Mouse (Mus musculus): ENCODE data around the gene Bcam. TPM values are rescaled to one million over a fixed set of nuclear protein-coding genes. Genes with fewer than 3 reads are reported as not detected.

Bcam gene
- total RNA-seq, 2 experiments from 2014 or later = 18.6 to 19.1 TPM

DNA sequence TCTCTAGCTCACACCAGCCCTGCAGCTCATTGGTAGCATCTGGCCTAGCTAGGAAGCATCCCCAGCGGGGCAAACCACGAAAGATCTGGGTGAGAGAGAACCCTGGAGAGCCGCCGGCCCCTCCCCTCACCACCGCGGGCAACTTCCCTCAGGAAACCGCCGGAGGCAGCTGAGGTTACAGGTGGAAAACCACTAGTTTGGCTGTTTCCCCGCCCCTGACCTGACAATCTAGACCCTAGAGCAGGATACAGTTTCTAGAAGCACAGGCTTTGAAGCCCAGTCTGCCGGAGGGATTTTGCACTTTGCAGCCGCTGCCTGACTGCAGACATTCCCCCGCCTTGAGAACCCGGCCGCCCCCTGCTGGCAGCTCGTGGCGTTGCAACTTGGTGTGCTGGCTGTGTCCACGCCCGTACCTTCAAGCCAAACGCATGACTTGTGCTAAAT is 19.1 kb upstream of the Bcam start:
- DNase-seq (ENCODE audit: low spot score in 2 of 2) = peak; percentile 90 to 96

GRCm38 (mm10) chr7:19785874-19786458 is 15.2 kb upstream of the Bcam start:
- no peak for DNase-seq (ENCODE audit: low spot score in 2 of 2)

GRCm38 (mm10) chr7:19784764-19785535 is 14.1 kb upstream of the Bcam start:
- no peak for DNase-seq (ENCODE audit: low spot score in 2 of 2)

DNA sequence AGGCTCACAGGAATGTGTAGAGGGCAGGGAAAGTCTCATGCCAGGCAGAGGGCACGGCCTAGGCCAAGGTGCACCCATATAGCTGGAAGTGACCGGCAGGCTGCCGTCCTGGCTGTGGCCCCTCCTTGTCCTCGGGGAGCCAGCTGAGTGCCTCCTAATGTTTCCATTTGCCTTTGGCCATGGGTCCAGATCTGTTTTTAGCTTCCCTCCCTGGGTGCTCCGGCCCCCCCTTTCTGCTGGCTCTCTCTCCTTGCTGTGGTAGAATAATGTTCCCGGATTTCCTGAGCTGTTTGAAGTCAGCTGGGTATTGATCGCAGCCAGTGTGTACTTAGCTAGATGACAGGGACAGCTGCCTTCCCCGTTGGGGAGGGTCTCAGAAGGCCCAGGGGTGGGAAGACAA is 12.8 kb upstream of the Bcam start:
- DNase-seq (ENCODE audit: low spot score in 2 of 2) = no peak

DNA sequence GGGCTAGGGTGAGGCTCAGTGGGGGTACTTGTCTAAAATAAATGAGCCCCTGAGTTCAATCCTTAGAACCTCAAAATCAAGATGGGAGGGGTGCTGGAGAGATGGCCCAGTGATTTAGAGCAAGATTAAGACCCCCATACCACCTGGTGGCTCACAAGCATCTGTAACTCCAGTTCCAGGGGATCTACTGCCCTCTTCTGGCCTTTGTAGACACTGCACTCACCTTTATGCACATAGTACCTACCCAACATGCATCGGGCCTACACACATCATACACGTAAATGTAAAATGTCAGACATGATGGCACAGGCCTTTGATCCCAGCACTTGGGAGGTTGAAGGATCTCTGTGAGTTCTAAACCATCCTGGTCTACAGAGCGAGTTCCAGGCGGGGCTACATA is 11.8 kb upstream of the Bcam start:
- DNase-seq (ENCODE audit: low spot score in 2 of 2) = no peak

DNA sequence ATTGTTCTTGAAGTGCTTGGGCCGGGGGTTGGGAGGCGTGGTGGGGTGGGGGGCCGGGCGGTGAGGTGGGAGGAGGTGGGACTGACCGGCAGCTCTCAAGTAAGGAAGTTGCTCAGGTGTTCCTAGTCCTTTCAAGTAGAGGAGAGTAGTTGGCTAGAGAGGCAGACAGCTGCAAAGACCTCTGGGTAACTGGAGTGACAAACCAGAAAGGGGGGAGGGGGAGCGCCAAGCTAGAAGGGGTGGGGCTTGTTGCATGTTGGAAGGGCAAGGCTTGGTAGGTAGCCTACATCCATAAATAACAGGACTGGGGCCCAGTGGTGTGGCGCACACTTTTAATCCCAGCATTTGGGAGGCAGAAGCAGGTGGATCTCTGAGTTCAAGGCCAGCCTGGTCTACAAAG is 10.9 kb upstream of the Bcam start:
- no peak for DNase-seq (ENCODE audit: low spot score in 2 of 2)

GRCm38 (mm10) chr7:19779903-19780302 is 9.1 kb upstream of the Bcam start:
- DNase-seq (ENCODE audit: low spot score in 2 of 2) = no peak

GRCm38 (mm10) chr7:19778645-19779044 is 7.8 kb upstream of the Bcam start:
- DNase-seq (ENCODE audit: low spot score in 2 of 2) = no peak

GRCm38 (mm10) chr7:19777049-19777723 is 6.4 kb upstream of the Bcam start:
- no peak for DNase-seq (ENCODE audit: low spot score in 2 of 2)

DNA sequence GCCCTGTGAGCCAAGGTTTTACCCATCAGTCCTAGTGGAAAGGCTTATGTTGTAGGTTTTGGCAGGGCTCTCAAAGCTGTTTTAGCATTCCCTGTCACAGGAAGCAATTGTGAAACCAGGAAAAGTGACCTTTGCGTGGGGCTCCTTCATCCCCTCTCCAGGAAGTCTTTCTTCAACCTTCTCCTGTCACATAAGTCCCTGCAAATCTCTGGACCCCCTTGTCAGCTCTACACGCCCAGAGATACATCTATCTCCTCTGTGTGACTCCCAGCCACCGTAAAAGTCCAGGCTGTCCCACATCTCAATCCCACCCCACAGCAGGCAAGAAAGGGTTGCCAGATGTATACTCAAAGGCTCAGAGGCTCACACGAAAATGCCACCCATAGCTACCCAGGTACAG is 866 bp upstream of the Bcam start:
- DNase-seq (ENCODE audit: low spot score in 2 of 2) = no peak

- peak; percentile 52 to 61 for DNase-seq (ENCODE audit: low spot score in 2 of 2)
These were observed 451 bp downstream of the Bcam start for GRCm38 (mm10) chr7:19770375-19770754.

DNA sequence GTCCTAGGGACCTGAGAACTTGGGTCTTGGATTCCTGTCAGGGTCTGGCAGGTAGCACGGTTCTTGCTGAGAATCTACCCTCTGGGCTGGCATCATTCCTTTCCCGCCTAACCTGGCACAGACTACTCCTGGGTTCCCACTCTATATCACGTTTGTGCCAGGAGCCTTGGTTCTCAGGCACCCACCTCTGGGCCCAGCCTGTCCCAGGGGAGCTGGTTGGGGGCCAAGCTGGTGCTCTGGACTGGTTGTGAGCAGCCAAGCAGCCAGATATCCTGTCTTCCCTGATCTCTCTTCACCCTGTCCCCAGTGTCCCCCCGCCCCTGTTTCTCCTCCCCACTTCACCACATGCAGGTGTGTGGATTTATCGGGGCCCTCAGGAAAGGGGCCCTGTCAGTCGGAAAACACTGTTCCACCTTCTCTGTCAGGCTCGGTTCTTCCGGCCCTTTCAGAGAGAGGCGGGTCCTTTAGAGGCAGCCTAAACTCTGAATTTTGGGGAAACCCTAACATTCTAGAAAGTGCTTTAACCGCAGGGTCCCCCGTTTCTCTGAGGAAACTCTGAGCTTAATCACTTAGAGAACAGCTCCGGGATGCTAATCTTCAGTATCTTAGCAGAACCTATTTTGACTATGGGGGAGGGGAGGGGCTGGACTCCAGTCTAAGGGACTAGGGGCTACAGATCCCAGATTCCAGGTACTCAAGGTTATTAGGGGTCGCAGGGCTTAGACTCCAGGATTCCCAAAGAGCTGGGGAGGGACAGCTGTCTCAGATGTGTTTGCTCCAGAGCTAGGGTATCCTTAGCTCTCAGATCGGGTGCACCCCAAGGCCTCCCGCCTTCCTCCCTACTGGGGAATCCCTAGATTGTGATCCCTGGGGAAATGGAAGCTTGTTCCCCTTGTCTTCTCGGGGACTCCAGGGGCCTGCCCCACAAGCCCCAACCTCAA is 1.1 kb downstream of the Bcam start:
- no peak for DNase-seq (ENCODE audit: low spot score in 2 of 2)

GRCm38 (mm10) chr7:19769001-19769400 is 1.8 kb downstream of the Bcam start:
- DNase-seq (ENCODE audit: low spot score in 2 of 2) = no peak

- no peak for DNase-seq (ENCODE audit: low spot score in 2 of 2)
These were observed 2.6 kb downstream of the Bcam start for GRCm38 (mm10) chr7:19768251-19768650.

- DNase-seq (ENCODE audit: low spot score in 2 of 2) = no peak
These were observed 6.2 kb downstream of the Bcam start for GRCm38 (mm10) chr7:19764581-19764980.

DNA sequence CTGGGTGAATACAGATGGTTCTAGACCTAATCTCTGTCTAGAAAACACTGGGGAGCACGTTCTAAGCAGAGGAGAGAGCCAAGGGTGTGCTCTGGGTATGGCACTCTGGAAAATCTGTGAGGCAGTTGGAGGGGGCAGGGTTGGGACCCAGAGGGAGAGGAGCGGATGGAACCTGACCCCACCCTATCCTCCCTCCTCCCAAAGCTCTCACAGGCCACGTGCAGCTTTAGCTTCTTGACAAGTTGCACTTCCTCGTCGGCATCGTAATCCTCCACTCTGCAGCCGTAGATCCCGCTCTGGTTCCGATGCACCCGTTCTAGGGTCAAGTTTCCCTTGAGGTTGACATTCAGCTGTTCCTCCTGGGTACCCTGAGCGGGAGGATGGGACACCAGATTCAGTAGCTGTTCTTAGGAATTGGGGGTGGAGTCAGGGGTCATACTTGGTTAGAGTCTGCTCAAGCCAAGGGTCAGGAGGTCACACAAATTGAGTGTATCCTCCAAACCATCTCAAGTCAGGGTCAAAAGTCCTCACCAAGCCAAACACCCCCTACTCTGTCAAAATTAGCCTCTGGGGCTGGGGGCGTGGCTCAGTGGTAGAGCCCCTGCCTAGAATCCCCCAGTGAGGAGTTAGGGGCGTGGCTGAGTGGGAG is 6.9 kb downstream of the Bcam start:
- no peak for DNase-seq (ENCODE audit: low spot score in 2 of 2)

GRCm38 (mm10) chr7:19762283-19762682 is 8.5 kb downstream of the Bcam start:
- no peak for DNase-seq (ENCODE audit: low spot score in 2 of 2)

DNA sequence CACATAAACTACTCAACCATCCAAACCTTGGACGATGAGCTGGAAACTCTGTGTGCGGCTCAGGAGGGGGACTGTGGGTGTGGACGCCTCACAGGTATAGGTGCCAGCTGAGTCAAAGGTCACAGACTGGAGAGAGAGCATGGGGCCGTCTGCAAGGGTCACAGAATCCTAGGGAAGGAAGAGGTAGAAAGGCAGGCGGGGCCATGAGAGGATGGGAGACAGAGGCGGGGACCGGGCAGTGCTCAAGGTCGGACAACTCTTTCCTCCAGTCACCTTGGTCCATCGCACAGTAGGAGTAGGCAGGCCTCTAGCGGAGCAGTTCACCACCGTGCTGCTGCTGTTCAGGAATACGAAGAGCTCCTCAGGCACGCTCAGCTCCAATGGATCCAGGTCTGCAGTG is 10.8 kb downstream of the Bcam start:
- no peak for DNase-seq (ENCODE audit: low spot score in 2 of 2)

DNA sequence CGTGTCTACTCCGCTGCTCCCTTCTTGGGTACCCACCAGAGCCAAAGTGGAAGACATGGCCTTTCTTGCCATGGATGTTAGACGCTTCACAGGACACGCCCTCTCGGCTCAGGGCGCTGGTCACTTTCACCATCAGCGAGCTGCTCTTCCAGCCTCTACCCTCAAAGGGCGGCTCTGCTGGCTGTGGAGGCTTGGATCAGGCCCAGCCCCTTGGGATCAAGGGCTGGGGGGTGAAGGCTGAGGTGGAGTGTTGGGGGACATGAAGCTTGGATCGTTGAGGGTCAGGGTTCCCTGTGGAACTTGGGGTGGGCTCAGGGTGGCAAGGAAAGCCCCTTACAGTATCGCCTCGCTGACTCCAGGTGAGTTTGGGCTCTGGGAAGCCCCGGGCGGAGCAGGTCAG is 12.2 kb downstream of the Bcam start:
- no peak for DNase-seq (ENCODE audit: low spot score in 2 of 2)

DNA sequence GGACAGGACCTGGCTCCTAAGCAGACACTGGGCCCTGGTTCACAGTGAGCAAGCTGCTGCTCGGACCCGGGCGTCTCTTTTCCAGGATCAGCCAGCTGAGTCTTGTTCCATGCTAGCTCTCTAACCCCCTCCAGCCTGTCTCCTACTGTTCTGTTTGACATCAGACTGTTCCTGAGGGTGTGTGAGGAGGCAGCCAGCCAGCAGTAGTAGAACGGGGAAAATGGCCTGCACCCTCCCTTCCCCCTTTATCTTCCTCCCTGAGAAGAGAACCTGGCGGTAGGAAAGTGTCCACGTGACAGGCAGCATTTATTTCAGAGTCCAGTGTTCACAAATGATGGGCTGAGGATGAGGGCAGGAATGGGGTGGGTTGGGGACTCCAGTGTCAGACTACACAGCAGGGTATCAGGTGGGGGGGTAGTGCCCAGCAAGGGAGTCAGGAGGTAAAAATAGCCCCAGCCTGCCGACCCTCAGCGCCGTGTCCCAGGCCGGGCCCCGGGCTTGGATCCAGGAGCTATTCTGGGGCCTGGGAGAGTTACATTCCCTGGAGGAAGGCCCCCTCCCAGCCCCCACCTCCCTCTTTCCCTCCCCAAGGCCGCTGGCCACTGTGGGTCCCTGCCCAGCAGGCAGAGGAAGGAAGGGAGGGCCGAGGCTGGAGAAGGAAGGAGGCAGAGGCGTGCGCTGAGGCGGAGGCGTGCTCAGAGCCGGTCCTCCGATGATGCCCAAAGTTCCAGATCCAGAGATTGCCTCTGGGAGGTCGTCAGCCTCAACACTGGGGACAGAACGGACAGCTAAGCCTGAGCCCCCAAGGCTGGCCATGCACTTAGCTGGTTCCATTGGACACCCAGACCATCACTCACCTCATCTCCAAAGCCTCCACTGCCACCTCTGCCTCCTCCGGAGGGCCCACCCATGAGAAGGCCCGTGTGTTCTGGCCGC is 14.7 kb downstream of the Bcam start:
- no peak for DNase-seq (ENCODE audit: low spot score in 2 of 2)
